Comparison of ENCODE assay signal across 16 mouse cellular contexts in genomic region chr5:67296171-67296570, GRCm38 (mm10).
"Had no signal": no experiment of that assay in that cellular context is flagged by ENCODE, and none has a peak within 500 bp of the region (broad histone marks: within the 10 kb centered on the region; RNA-seq: fewer than 3 reads in every experiment).

No protein-coding gene starts in this region.

- H3K27ac ChIP-seq: lung, embryonic 15.5 days; macrophage; midbrain, embryonic 12.5 days; neural tube, embryonic 12.5 days; stomach, embryonic 15.5 days; stomach, postnatal 0 days had no signal

- H3K4me1 ChIP-seq: lung, embryonic 15.5 days; midbrain, embryonic 12.5 days; neural tube, embryonic 12.5 days; stomach, embryonic 15.5 days had no signal

- ATAC-seq: lung, postnatal 0 days had no signal

- H3K9me3 ChIP-seq: lung, embryonic 15.5 days; megakaryocyte, embryonic 14.5 days; midbrain, embryonic 12.5 days; neural tube, embryonic 12.5 days; stomach, embryonic 15.5 days had no signal

- H3K9ac ChIP-seq: lung, embryonic 15.5 days; midbrain, embryonic 12.5 days; neural tube, embryonic 12.5 days; stomach, embryonic 15.5 days had no signal

- H3K36me3 ChIP-seq: stomach, embryonic 15.5 days had no signal

- H3K4me2 ChIP-seq: lung, embryonic 15.5 days; midbrain, embryonic 12.5 days; neural tube, embryonic 12.5 days; stomach, embryonic 15.5 days had no signal

- DNase-seq: lung, adult 2 months; lung, postnatal 14 days; lung, postnatal 36 days; midbrain, embryonic 14.5 days; right cerebral cortex, postnatal 14 days; thymus, adult 2 months; thymus, postnatal 25 days; thymus, postnatal 4 days had no signal

- H3K27me3 ChIP-seq: lung, embryonic 15.5 days; megakaryocyte, embryonic 14.5 days; midbrain, embryonic 12.5 days; neural tube, embryonic 12.5 days; stomach, embryonic 15.5 days had no signal

- H3K4me3 ChIP-seq: lung, embryonic 15.5 days; megakaryocyte, embryonic 14.5 days; midbrain, embryonic 12.5 days; neural tube, embryonic 12.5 days; stomach, embryonic 15.5 days had no signal
